Mouse (Mus musculus) CD8-positive naive resting alpha-beta T cell, adult 2 months (primary cell): ENCODE results near the gene G430095P16Rik.

ENCODE experiments used
- DNase-seq, 2 experiments: peaks; one replicate each; pipeline ENCODE4 v3.0.0; 2022; ENCODE audit warnings: low read depth in 2 of 2, low spot score in 2 of 2

G430095P16Rik gene

DNA sequence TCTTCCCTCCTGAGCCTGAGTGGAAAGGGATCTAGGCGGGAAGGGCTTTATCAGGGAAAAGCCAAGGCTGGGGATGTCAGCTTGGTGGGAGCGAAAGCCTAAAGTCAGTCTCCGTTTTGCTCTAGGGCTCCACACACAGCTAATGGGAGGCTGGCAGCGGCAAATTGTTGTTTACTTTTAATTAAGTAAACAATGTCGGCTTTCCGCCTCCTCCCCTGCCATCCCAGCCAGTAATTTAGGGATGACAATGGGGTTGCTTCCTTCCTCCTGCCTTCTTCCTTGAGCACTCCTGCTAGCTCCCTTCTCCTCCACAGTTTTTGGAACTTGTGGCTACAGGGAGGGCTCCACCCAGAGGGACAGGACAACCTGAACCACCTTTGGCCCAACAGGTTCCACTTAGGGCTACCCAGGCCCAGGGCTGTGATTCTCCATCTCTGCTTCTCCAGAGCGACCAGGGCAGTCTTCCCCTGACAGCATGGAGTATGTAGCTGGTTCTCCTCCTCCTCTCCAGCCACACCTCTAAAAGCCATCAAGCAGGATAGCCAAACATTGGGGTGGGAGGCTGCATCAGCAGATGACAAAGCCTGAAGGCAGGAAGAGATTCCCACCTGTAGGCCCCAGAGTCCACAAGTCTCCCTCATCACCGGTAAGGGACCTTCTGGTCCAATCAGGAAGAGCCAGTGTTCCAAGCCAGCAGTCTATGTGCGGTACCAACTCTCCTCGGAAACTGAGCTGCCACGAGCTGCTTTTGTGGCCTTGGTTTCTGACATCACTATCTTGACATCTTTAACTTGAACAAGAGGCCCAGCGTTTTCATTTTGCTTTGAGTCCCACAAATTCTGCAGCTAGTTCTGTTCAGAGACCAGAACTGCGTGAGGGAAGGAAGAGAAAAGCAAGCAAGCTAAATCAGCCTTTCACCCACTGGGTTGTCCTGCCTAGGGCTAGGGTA is 18.4 kb downstream of the G430095P16Rik start:
- DNase-seq: no peak

DNA sequence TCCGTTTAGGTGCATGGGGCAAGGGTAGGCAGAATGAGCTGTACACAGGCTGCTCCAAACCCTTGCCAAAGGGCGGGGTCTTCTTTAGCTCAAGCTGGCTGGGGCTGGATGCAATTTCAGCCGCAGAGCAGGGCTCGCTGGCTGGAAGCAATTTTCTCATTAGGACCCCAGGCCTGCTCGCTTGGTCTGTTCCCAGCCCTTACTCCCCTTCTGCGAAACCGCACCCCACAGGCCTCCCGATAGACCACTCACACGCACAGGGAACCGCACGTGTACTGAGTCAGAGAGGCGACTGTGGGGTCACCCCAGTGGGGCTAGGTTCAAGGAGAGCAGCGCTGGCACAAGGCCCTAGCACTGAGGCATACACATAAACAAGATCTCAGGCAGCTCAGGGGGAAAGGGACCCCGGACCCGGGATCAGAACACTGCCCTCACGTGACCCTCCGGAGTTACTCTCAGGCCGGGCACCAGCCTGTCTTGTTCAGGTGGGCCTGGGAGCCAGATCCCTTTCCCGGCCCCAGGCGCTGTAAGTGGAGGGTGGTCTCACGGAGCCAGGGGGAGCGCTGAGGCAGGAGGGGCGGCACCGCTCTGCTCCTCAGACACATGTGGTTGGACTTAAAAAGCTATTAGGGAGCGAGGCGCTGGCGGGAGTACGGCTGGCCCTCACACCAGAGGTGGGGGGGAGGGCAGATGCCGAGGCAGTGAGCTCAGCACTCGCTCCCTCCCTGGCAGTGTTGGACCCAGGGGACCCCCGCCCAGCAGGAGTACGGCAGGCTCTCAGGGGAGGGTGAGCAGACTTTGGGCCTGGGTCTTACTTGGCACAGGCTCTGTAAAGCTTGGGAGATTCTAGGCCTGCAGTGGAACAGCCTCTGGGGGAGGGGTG is 19.6 kb downstream of the G430095P16Rik start:
- no peak for DNase-seq

DNA sequence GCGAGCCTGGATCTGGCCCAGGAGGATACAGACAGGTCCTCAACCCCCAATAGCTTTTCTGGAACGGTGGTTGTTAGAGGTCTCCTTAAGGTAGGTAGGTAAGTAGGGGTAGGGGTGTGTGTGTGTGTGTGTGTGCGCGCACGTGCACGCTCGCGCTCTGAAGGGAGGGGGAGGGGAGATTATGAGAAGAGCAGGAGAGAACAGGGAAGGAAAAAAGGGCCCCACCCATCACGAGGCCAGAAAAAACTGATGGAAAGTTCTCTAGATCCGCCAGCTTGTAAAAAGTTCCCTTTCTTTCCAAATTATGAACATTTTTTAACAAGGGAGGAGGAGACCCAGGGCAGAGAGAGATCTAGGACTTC is 20.2 kb downstream of the G430095P16Rik start:
- DNase-seq: no peak

DNA sequence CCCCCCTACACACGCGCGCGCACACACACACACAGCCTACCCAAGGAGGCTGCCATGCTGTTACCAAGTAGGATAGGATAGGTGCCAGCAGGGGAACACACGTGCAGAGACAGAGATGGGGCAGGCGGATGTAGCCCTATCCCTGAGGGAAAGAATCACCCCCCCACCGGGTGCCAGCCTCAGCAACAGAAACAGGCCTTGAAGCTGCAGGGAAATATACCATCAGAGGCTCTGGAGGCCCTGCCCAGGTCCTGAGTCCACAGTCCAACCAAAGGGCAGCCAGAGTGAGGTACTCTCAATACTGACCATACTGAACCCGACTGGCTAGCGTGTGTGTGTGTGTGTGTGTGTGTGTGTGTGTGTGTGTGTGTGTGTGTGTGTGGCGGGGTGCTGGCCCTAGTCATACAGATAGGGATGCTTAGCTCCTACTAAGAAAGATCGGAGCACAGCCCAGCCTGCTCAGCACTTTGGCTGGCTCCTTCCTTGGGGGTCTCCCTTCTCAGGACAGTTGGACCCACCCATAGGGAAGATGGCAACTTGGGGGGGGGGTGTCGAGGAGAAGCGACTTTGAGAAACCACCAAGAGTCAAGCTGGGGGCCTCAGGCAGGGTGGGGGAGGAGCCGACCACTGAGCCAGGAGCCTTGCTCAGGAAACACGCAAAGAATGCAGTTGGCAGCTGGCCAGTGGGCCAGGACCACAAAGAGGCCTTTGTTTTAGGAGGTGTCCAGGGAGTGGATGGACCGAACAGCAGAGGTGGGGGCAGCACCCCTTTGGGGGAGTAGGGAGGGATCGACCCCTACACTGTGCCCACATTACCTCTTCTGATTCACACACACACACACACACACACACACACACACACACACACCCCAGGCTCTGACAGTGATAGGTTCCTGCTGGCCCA is 21.0 kb downstream of the G430095P16Rik start:
- DNase-seq: no peak

DNA sequence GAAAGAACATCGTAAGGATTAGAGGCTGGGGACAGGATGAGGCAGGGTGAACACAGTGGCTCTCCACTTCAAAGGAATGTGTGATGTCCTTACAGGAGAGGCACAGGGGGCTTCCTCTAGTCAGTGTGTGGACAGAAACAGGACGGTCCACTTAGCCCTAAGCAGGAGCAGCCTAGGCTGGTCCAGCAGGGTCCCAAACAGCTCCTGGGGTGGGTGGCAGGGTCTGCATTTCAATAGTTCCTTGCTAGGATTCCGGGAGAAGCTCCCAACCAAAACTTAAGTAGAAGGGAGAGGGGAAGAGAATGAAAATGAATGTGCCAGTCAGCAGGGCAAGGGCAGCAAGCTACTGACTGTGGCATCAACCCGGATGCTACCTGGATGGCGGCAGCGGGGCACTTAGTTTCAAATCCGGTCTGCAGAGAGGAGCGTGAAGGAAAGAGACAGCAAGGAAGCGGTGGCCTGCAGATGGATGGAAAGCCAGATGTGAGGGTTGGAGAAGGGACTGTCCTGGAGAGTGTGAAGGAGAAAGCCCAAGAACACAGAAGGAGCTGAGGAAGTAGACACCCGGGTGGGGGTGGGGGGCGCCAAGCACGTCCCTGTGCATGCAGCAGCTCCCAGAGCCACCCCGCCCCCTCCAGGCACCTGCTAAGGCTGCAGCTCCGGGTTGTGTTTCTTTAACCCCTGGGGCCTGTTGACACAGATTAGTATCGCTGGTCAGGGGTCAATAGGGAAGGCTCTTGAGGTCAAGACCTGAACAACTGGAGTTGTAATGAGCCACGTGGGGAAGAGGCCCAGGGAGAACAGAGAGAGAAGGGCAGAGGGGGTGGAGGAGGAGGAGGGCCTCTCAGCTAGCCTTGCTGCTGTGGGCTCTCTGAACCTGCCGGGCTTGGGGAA is 22.5 kb downstream of the G430095P16Rik start:
- DNase-seq: no peak

DNA sequence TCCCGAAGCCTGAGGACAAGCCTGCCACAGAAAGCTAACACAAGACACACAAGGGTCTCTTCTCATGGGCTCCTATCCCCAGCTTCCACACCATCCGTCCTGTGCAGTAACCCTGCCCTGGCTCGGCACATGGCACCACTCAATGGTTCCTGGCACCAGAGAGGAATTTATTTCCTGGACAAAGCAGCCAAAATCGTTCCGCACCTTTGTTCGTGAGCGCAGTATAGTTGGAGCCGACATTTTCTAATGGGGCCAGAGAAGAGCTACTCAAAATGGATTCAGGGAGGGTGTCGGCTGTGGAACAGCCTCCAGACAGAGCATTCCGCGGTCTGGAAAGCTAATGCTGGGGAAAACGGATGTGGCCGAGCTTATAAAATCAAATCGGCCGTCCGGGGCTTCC is 26.7 kb downstream of the G430095P16Rik start:
- no peak for DNase-seq

DNA sequence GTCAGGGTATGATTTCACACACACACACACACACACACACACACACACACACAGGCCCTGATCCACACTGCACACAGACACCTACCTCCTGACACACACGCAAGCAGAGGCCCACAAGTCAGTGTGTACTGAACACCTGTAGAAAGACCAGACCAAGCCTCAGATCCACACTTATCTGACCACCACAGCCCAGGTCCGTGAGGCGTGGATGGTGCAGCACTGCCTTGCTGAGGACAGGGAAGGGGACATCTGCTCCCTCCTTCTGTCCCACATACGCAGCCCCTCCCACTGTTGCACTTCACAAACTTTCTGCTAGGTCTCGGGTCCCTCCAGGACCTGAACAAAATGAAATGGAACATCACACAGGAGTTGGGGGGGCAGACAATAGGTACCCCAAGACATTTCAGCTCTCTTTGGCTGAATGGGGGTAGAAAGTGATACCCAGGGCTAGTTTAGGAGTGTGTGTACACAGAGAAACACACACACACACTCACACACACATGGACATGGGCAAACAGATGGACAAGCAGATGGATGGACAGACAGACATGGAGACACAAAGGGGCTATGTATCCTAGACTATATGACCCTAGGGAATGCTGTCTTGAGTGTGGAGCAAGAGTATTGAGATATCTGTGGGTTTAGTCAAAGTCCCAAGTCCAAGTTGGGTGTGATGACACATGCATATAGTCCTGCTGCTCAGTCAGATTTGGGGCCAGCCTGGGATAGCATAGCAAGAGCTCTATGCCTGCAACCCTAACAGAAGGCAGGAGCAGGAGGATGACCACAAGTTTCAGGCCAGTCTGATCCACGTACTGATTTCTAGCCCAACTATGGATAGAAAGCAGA is 30.2 kb downstream of the G430095P16Rik start:
- no peak for DNase-seq

DNA sequence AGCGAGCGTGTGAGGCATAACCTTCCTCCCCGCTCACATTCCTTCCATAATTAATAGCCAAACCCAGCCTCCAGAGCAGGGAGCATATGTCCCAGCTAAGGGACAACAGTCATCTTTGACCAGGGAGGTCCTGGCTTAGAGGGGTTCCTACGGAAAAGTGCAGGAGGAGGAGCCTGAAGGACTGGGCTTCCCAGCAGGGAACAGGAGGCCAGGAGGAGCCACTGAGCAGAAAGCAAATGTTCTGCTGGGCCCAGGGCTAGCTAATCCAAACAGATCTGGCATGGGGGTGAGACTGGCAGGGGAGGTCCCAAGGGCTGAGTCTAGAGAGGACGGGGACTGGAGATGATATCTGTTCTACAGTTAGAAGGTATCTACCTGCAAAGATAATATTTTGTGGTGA is 34.7 kb downstream of the G430095P16Rik start:
- DNase-seq: no peak

DNA sequence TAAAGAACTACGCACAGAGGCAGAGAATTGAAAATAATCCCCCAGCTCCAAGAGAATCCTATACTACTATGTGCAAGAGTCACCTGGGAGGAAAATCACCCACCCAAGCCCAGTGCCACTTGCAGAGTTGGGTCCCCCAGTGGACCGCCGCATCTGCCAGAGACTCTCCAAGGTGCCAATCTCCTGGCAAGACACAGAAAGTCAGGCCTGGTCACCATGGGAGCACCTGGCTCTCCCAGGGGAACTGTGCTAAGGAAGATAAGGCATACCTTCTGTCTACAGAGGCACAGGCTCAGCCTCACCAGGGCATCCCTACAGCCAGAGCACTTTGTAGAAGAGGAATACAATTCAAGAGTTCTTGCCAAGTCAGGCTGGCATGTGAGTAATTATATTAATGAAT is 35.5 kb downstream of the G430095P16Rik start:
- DNase-seq: no peak

DNA sequence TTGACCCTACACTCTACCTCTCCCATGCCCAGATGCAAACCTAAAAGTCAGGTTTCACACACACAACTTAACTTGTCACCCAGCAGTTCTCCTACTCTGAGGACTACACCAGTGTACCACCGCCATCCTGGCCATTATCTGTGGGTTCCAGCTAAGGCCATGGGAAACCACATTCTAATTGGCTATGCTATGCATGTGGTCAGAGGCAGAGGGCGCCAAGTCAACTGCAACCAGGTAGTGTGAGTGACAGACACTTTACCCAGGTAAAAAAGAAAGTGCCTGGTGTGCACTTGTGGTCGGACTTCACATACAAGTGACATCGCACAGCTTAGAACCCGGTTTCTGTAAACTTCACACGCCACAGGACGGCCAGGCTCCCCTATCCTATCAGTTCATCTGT is 36.3 kb downstream of the G430095P16Rik start:
- no peak for DNase-seq

DNA sequence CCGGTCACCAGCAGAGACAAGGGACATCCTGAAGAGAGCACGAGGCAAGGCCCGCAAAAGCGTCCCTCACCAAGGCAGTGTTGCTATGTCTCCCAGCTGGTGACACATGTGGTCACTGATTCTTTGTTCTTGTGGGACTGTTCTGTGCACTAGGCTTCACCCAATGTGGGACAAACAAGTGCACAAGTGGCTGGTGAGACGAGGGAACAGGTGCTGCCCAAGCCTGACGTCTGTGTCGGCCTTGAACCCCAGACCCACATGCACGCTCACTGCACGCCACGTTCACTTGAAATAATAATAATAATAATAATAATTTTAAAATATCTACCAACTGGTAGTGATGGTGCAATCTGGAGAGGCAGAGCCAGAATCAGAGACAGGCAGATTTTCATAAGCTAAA is 36.9 kb downstream of the G430095P16Rik start:
- no peak for DNase-seq

DNA sequence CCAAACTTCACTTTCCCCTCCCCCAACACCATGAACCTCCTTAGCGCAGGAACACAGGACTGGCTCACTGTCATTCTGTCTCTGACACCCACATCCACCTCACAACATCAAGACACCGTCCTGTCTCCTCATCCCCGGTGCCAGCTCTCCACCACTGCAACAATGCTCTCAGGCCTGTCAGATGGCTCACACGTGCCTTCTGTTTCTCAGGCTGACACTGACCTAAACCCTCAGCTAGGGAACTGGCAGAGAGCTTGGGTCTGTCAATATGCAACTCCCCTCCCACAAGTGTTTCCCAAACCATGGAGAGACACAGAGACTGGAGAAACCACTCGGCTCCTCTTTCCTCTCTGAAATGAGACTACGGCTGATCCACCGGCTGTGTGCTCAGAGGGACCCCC is 37.6 kb downstream of the G430095P16Rik start:
- no peak for DNase-seq

DNA sequence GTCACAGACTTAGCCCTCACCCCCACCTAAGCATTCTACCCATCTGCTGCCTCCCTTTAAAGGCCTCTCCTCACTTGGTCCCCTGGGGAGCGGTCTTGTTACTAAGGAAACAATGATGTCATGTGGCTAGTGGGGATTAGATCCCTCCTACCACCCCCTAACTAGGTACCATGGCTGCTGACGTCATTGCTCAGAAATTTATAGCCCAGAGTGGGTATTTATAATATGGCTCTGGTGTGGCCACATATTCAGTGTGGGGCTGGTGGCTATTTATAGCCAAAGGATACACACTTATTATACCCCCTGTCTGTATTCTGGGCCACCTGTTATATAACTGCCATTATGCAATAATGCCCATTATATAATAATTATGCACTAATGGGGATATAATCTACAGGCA is 38.1 kb downstream of the G430095P16Rik start:
- DNase-seq: no peak

DNA sequence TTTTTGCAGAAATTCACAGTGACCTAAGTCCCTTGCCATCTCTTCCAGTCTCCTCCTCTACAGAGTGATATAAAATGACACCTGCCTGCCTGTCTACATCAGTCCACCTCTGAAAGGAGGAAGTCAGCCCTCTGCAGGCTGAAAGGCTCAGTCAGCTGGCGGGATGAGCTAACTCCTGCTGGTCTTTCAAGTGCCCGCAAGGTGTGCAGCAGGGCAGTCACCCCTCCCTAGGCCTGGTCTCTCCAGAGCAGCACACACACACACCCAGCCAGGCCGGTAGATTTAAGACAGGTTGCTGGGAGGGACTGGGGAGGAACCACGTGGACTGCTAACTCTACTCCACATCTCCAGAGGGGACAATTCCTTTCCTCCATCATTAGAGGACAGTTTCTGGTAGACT is 41.3 kb downstream of the G430095P16Rik start:
- no peak for DNase-seq

DNA sequence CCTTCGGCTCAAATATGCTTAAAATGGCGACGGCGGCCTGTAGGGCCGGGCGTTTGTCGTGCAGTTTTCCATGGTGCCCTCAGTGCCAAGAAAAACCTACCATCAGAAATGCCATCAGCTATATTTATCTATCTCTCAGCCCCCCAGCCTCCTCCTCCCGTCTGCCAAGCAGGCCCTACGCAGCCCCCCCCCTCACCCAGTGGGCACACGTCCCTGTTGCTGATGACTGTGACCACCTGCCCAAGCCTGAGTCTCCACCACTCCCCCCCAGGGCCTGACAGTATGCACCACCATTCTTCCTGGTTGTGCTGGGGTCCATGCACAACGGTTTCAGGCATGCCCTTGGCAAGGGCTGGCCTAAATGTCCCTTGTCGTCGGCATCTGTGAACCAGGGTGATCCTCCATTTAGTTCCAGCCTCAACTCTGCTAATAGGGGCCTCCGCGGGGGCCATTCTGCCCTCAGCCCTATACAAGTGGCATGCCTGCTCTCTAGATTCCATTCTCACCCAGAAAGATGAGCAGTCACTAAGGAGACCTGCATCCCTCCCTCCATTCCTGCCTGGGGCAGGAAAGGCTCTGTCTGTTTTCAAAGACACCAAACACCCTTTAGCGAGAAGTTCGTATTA is 42.2 kb downstream of the G430095P16Rik start:
- no peak for DNase-seq

DNA sequence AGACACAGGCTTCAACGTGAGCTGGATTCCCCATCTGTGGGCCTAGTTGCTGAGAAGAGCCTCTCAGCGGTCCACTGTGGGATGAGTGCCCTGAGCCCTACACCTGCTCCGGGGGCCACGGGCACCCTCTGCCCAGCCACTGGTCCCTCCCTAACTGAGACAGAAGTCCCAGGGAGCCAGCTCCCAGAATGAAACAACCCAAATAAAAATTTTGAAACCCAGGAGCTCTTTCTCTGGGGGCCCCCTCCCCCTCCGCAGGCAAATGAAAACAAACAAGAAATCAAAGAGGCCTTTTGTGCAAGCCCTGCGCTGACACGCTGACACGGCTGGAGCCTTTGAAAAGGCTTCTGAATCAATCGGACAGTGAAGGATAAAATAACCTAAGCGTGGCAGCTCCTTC is 42.8 kb downstream of the G430095P16Rik start:
- DNase-seq: no peak

DNA sequence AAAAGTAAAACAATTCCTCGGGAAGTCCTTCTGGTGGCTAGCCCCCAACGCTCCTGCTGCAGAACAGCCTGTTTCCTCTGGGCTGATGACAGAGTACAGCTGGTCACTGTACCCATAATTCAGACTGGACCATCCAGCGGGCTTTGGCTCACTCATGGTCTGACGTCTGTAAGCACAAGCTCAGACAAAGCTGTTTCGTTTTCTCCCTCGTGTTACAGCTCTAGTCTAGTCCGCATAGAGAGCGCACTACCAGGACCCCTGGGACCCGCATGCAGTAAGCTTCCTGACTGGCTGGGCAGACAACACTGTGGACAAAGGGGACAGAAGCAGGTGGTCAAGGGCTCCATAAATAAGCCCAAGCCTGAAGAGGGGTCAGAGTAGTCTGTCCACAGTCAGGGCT is 43.6 kb downstream of the G430095P16Rik start:
- DNase-seq: no peak

DNA sequence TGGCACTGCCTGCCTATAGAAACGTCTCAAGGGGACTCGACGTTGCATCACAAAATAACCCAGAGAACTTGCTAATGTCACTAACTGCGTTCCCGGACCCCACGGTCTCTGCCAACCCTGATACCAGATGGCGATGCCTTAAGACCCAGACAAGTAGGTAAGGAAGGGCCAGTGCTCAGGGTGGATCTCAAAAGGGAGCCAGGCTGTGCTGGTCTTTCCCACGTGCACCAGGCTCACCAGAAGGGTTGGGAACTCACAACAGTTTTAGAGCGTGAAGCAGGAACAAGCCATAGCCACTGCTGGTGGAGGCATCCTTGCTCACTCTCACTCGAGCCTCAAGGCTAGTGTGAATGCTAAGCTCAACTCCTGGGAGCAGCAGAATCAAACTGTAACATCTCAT is 44.4 kb downstream of the G430095P16Rik start:
- no peak for DNase-seq
